Mouse (Mus musculus) E14TG2a.4 (cell line): ENCODE measurements around the gene Sec62.

Experiments used
- CTCF ChIP-seq: conservative IDR thresholded peaks from 2 replicates; pipeline ENCODE4 v1.5.1; 2014; ENCODE audit warnings: low read length
- NANOG ChIP-seq: IDR thresholded peaks from 2 replicates; pipeline ENCODE4 v1.6.1; 2014; ENCODE audit warnings: borderline replicate concordance, low read length, mixed read lengths
- POU5F1 ChIP-seq: IDR thresholded peaks from 2 replicates; pipeline ENCODE4 v1.6.1; 2014; ENCODE audit warnings: low read length, borderline replicate concordance

DNA sequence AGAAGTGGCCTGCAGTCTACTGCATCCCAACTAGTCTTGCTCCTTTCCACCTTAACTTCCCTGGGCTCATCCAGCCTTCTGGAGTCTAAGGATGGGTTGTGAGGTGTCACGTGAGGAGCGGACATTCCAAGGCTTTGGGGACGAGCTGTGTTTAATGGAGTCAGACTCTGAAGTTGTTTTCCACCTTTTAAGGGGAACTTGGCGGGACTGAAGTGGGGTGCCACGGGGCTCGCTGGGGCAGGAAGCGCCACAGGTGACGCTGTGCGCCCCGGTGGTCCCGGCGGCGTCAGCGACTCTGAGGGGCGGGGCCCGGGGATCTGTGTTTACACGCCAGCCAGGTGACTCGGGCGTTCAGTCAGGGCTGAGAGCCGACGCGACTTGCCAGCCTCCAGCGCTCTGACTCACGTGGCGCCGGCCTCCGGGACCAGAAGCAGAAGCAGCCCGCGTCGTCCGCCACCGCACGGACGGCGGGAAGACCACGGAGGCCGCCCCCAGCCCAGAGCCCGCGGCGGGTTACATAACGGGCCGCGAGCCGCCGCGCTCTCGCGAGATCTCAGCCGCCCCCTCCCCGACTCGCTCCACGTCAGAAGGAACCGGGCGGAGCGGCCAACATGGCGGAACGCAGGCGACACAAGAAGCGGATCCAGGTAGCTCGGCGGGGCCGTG, at the start of gene Sec62:
- TF ChIP-seq CTCF (no peak), POU5F1 (no peak), NANOG (no peak)
